Mouse (Mus musculus): Measurements from ENCODE around the gene Lysmd4. TPM values are rescaled to one million over a fixed set of nuclear protein-coding genes. Genes with fewer than 3 reads are reported as not detected.

Gene Lysmd4
- polyA plus RNA-seq (2016; fragmentation: Nextera tagmentation; extraction: Ambion mirVana) = 14.0 and 14.3 TPM in 2 replicates

GRCm38 (mm10) chr7:67222220-67222862 lies at the start of gene Lysmd4:
TSS of gene Lysmd4 (plus strand) at chr7:67222544.
- Histone ChIP-seq H3K27ac (replicated peaks) (peak within 1 kb of the TSS; percentile 84), H3K36me3 (replicated peaks) (peaks cover 18% of the 10 kb centered on the region)
- WGBS = 7% methylated on average over 31 of the region's 31 CpGs

DNA sequence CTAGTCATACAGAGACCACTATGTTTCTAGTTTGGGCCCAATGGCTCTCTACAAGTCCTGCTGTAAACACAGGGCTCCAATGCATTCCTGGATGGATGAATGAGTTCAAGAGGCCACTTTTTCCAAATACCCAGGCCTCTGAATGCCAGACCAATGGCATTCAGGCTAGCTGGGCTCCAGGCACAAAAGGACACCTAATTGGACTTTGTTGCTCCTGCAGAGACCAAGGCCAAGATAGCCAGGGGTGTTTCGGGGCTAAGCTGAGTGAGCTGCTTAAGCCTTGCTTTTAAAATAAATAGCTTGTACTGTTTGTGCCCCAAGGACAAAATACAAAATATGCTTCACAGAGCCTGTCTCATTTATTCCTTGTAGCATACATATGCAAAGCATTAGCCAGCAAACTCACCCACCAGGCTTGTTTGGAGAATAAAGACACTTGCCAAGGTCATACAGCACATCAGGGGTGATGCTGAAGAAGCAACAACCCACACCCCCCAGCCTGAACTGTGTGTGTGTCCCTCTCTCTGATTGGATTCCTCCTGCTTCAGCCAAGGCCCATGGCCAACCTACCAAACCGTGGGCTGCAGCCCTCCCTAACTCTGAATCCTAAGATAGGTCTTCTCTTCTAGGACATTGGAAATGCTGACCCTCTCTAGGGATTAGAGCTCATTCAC lies 48.7 kb upstream of the Lysmd4 start:
- Histone ChIP-seq H3K4me1 (peaks cover 4% of the 10 kb centered on the region), H3K27ac (replicated peaks) (no peak overlapping the region), H3K27me3 (replicated peaks; ENCODE audit: low read depth, poor library complexity, severe bottlenecking) (no peaks in the 10 kb centered on the region), H3K4me3 (no peak overlapping the region), H3K36me3 (replicated peaks) (no peaks in the 10 kb centered on the region), H3K9me3 (no peaks in the 10 kb centered on the region)
- WGBS = 65% methylated on average over 2 of the region's 2 CpGs
- DNase-seq (ENCODE audit: low spot score) = no peak

More at GRCm38 (mm10) chr7:67222220-67222862, at the start of gene Lysmd4:
- Histone ChIP-seq H3K4me1 (peaks cover 20% of the 10 kb centered on the region), H3K4me3 (peak within 1 kb of the TSS; percentile 82), H3K9me3 (no peaks in the 10 kb centered on the region), H3K27me3 (replicated peaks; ENCODE audit: low read depth, poor library complexity, severe bottlenecking) (no peaks in the 10 kb centered on the region)
- peak; percentile 96 for DNase-seq (ENCODE audit: low spot score)

DNA sequence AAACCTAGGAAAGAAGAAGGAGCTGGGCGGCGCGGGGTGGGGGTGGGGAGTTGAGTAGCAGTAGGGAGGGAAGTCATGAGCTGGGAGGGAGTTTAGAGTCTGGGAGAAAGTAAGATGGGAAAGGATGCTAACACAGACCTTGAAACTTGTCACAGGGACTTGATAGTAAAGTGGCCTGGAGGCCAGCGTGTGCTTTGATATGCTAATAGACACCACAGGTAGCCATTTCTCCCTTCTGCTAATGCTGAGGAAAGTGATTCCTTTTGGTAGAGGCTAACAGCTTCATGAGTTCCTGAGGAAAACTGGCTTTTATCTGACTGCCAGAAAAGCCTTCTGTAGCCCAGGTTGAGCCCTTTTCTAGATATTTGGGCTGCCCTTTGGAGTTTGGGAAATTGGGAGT lies 38.6 kb upstream of the Lysmd4 start:
- DNase-seq (ENCODE audit: low spot score) = no peak
- Histone ChIP-seq H3K36me3 (replicated peaks) (no peaks in the 10 kb centered on the region), H3K27ac (replicated peaks) (no peak overlapping the region), H3K4me3 (no peak overlapping the region), H3K27me3 (replicated peaks; ENCODE audit: low read depth, poor library complexity, severe bottlenecking) (no peaks in the 10 kb centered on the region), H3K9me3 (no peaks in the 10 kb centered on the region), H3K4me1 (0 out of 2 replicates have a peak, but pooled peaks cover 4% of the 10 kb centered on the region)
- 16% methylated on average over 4 of the region's 4 CpGs for WGBS

- no peaks in the 10 kb centered on the region for H3K9me3 ChIP-seq
- H3K27me3 ChIP-seq (replicated peaks; ENCODE audit: low read depth, poor library complexity, severe bottlenecking) = no peaks in the 10 kb centered on the region
- H3K4me1 ChIP-seq = no peaks in the 10 kb centered on the region
- peak; percentile 76 for DNase-seq (ENCODE audit: low spot score)
- 21% methylated on average over 10 of the region's 10 CpGs for WGBS
- H3K27ac ChIP-seq (replicated peaks) = no peak overlapping the region
- H3K36me3 ChIP-seq (replicated peaks) = no peaks in the 10 kb centered on the region
- no peak overlapping the region for H3K4me3 ChIP-seq
Observed at GRCm38 (mm10) chr7:67199412-67199811, 22.9 kb upstream of the Lysmd4 start.

- Histone ChIP-seq H3K27me3 (replicated peaks; ENCODE audit: low read depth, poor library complexity, severe bottlenecking) (no peaks in the 10 kb centered on the region), H3K9me3 (no peaks in the 10 kb centered on the region), H3K4me1 (peaks cover 5% of the 10 kb centered on the region; the same call in 1 of the 2 replicates), H3K4me3 (no peak overlapping the region), H3K27ac (replicated peaks) (no peak overlapping the region), H3K36me3 (replicated peaks) (no peaks in the 10 kb centered on the region)
- 85% methylated on average over 3 of the region's 3 CpGs for WGBS
- no peak for DNase-seq (ENCODE audit: low spot score)
Observed at GRCm38 (mm10) chr7:67203625-67204024, 18.7 kb upstream of the Lysmd4 start.

GRCm38 (mm10) chr7:67205734-67206425 lies 16.5 kb upstream of the Lysmd4 start:
- DNase-seq (ENCODE audit: low spot score) = no peak
- 90% methylated on average over 9 of the region's 9 CpGs for WGBS
- Histone ChIP-seq H3K4me1 (peaks cover 5% of the 10 kb centered on the region; the same call in 1 of the 2 replicates), H3K27me3 (replicated peaks; ENCODE audit: low read depth, poor library complexity, severe bottlenecking) (no peaks in the 10 kb centered on the region), H3K27ac (replicated peaks) (no peak overlapping the region), H3K36me3 (replicated peaks) (no peaks in the 10 kb centered on the region), H3K4me3 (no peak overlapping the region), H3K9me3 (no peaks in the 10 kb centered on the region)

GRCm38 (mm10) chr7:67206496-67206895 lies 15.8 kb upstream of the Lysmd4 start:
- Histone ChIP-seq H3K4me1 (peaks cover 8% of the 10 kb centered on the region; the same call in 1 of the 2 replicates), H3K27me3 (replicated peaks; ENCODE audit: low read depth, poor library complexity, severe bottlenecking) (no peaks in the 10 kb centered on the region), H3K9me3 (no peaks in the 10 kb centered on the region), H3K36me3 (replicated peaks) (no peaks in the 10 kb centered on the region), H3K27ac (replicated peaks) (no peak overlapping the region), H3K4me3 (no peak overlapping the region)
- 83% methylated on average over 10 of the region's 10 CpGs for WGBS
- DNase-seq (ENCODE audit: low spot score) = no peak

DNA sequence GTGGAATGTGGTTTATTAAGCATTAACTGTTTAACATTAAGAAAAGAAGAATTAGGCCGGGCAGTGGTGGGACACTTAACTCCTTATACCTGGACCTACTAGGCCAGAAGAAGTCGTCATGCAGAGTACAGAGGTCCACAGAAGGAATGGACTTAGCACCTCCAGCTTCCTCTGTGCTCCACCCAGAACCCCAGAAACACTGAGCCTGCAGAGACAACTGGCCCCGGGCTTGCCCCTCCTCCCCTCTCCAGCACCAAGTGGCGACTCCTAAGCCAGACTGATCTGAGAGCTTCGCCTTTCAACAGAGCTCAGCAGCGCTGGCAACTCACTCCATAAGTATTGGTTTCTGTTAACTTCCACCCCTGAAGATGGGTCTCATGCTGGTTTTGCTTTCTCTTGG lies 14.6 kb upstream of the Lysmd4 start:
- Histone ChIP-seq H3K36me3 (replicated peaks) (no peaks in the 10 kb centered on the region), H3K4me3 (no peak overlapping the region), H3K4me1 (peaks cover 9% of the 10 kb centered on the region; the same call in 1 of the 2 replicates), H3K9me3 (no peaks in the 10 kb centered on the region), H3K27me3 (replicated peaks; ENCODE audit: low read depth, poor library complexity, severe bottlenecking) (no peaks in the 10 kb centered on the region), H3K27ac (replicated peaks) (no peak overlapping the region)
- no peak for DNase-seq (ENCODE audit: low spot score)
- WGBS = 45% methylated on average over 6 of the region's 6 CpGs

DNA sequence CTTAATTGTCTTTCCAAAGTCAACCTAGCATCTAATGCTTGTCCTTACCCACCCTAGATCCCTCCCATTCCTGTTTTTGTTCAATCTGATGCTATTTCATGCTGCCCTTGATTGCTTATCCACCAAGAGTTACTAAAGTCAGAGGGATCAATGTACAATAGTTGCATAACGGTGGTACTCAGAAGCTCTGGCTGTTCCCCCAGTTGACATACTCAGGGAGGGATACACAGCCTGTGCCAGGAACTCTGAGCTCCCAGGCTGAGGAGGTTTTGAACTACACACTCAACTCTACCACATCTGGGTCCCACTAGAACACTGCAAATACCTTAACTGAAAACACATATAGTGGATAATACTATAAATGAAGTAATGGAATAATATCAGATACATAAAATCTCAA lies 14.0 kb upstream of the Lysmd4 start:
- peaks cover 9% of the 10 kb centered on the region; the same call in 1 of the 2 replicates for H3K4me1 ChIP-seq
- 88% methylated on average over 1 of the region's 1 CpGs for WGBS
- no peaks in the 10 kb centered on the region for H3K36me3 ChIP-seq (replicated peaks)
- H3K4me3 ChIP-seq = no peak overlapping the region
- no peak for DNase-seq (ENCODE audit: low spot score)
- no peaks in the 10 kb centered on the region for H3K27me3 ChIP-seq (replicated peaks; ENCODE audit: low read depth, poor library complexity, severe bottlenecking)
- H3K27ac ChIP-seq (replicated peaks) = no peak overlapping the region
- no peaks in the 10 kb centered on the region for H3K9me3 ChIP-seq

DNA sequence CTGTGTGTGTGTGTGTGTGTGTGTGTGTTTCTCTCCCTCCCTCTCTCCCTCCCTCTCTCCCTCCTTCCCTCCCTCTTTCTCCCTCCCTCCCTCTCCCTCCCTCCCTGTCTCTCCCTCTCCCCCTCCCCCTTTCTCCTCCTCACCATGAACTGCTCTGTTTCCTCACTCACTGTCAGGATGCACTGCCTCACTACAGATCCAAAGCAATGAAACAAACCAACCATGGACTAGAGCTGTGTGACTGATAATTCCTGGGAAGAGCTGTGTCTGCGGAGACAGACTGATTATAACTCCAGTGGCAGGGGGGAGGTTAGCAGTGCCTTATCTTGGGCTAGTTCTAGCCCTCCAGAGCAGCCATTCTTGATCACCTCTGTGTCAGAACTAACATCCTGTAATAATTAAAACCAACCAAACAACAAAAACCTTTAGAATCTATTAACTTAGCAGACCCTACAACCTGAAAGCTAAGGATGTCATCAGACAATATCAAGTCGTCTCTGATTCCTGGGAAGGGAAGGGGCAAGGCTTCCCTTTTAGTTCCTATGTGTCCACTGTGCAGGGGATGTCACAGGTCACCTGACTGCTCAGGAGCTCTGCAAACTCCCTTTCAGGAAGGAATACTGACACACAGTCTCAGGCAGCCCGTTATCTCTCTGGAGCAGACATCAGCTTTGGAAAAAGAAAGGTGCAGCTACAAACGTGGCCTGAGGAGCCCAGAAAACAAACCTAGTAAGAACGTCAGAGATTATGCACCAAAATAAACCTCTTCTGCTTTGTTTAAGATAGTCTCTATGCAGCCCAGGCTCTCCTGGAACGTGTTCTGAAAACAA lies 12.1 kb upstream of the Lysmd4 start:
- DNase-seq (ENCODE audit: low spot score) = no peak
- Histone ChIP-seq H3K36me3 (replicated peaks) (no peaks in the 10 kb centered on the region), H3K4me1 (peaks cover 9% of the 10 kb centered on the region; the same call in 1 of the 2 replicates), H3K4me3 (no peak overlapping the region), H3K27me3 (replicated peaks; ENCODE audit: low read depth, poor library complexity, severe bottlenecking) (no peaks in the 10 kb centered on the region), H3K9me3 (no peaks in the 10 kb centered on the region), H3K27ac (replicated peaks) (no peak overlapping the region)
- 72% methylated on average over 6 of the region's 6 CpGs for WGBS

DNA sequence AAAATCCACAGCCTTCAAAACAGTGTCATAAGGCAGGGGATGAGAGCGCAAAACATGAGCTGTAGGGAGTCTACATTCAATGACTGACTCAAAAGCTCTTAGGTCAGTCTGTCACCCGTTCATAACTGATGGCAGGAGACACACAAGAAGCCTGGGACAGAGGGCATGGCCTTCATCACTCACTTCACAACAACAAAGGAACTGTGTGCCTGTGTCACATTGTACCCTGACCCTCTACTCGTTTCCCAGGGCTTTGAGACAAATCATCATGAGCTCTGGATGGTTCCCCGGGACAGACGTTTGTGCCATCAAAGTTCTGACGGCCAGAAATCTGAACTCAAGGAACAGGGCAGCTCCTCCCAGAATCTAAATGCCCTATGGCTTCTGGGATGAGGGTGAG lies 11.0 kb upstream of the Lysmd4 start:
- H3K36me3 ChIP-seq (replicated peaks) = no peaks in the 10 kb centered on the region
- H3K27me3 ChIP-seq (replicated peaks; ENCODE audit: low read depth, poor library complexity, severe bottlenecking) = no peaks in the 10 kb centered on the region
- H3K4me1 ChIP-seq = peaks cover 7% of the 10 kb centered on the region; the same call in 1 of the 2 replicates
- 69% methylated on average over 6 of the region's 6 CpGs for WGBS
- no peak overlapping the region for H3K27ac ChIP-seq (replicated peaks)
- no peaks in the 10 kb centered on the region for H3K9me3 ChIP-seq
- H3K4me3 ChIP-seq = no peak overlapping the region
- DNase-seq (ENCODE audit: low spot score) = no peak

- no peaks in the 10 kb centered on the region for H3K36me3 ChIP-seq (replicated peaks)
- no peaks in the 10 kb centered on the region for H3K27me3 ChIP-seq (replicated peaks; ENCODE audit: low read depth, poor library complexity, severe bottlenecking)
- no peak for DNase-seq (ENCODE audit: low spot score)
- no peak overlapping the region for H3K4me3 ChIP-seq
- no peak overlapping the region for H3K27ac ChIP-seq (replicated peaks)
- WGBS = 61% methylated on average over 4 of the region's 4 CpGs
- 0 out of 2 replicates have a peak, but pooled peaks cover 4% of the 10 kb centered on the region for H3K4me1 ChIP-seq
- H3K9me3 ChIP-seq = no peaks in the 10 kb centered on the region
Observed at GRCm38 (mm10) chr7:67211971-67212370, 10.4 kb upstream of the Lysmd4 start.
